Mouse (Mus musculus): ENCODE measurements around the gene N4bp2l1. TPM values are rescaled to one million over a fixed set of nuclear protein-coding genes. Genes with fewer than 3 reads are reported as not detected.
A peak's percentile ranks its signal among the peaks of the same experiment; 100 is the strongest.

The N4bp2l1 gene
- polyA plus RNA-seq, 1 experiment: 52.8 TPM

DNA sequence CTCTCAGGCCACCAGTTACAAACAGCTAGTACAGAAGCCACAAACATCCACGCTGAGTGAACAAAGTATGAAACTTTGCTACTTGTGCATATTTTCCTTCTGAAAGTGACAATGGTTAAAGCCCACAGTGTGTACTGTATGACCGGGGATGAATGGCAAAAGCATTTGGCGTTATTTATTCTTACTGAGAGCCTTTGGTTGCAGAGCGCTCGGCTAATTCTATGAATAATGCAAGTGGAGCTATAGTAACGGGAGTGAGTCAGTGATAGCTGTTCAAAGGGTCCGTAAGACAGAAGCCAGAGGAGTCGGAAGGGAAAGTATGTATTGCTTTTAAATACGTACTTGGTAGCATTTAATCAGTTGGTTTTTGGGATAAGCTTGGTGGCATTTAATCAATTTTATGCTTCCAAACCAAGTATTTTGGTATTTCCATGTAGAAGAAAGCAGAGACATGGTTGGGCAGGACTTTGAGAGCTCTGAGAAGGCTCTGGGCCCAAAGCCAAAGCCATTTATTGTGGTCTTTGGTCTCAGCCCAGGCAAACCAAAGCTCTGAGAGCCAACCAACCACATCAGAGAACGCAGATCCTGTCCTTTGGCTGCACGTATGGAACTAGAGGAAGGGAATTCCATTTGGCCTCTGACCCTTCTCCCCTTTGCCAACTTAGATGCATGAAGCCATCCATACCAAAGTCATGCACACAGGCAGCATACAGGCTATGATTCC is 26.3 kb downstream of the N4bp2l1 start:
- DNase-seq (ENCODE audit: extremely low spot score in 1 of 2, low spot score in 1 of 2): no peak

DNA sequence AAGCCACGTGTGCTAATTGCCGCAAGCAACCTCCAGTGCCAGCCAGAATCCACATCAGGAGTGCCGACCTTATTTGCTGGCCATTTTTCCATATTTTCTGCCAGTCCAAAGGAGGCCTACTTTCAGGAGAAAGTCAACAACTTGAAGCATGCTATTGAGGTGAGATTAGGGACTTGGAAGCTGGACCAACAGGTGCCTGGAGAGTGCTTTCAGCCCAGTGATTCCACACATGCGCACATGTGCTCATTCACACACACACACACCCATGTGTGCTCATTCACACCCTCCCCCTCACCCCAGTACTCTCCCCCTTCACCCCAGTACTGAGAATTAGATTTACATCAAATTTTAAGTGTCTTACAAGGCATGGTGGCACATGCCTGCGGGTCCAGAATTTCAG is 30.0 kb downstream of the N4bp2l1 start:
- no peak for DNase-seq (ENCODE audit: extremely low spot score in 1 of 2, low spot score in 1 of 2)

DNA sequence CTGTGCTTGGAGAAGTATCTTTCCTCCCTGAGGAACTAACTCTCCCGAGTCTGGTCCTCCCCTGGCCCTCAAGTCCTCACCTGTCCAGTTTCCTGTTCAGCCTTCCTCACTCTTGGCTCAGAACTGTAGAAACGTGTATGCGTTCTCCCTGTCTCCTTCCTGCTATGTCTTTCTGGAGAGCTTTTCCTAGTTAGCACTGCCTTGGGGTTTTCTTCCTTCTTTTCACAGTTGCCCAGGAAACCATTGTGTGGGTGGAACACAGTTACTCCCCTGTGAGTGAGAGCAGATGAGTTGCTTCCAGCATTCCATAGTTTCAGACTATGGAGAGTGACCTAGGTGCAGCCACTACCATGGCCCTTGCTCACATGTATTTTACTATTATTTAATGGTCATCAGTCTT is 30.8 kb downstream of the N4bp2l1 start:
- DNase-seq (ENCODE audit: extremely low spot score in 1 of 2, low spot score in 1 of 2): peak; percentile 64 to 85

DNA sequence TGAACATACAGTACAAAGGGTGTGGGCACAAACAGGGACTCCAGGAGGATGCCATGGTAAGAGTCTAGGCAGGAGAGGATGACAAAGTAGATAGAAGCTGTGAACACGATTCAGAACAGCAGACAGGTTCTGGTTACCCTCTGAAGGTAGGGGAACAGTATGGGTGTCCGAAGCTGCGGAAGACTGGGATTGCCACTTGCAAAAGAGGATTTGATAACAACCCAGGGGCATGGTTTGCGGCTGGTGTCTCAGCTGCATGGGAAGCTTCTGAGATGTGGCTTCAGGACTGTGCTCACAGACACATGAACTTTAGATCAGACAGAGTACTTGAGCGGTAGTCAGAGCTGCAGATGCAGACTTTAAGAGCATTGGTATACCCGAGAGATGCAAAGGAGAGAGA is 32.6 kb downstream of the N4bp2l1 start:
- DNase-seq (ENCODE audit: extremely low spot score in 1 of 2, low spot score in 1 of 2): no peak

GRCm38 (mm10) chr5:150561783-150562182 is 35.2 kb downstream of the N4bp2l1 start:
- no peak for DNase-seq (ENCODE audit: extremely low spot score in 1 of 2, low spot score in 1 of 2)

GRCm38 (mm10) chr5:150561376-150561775 is 35.6 kb downstream of the N4bp2l1 start:
- no peak for DNase-seq (ENCODE audit: extremely low spot score in 1 of 2, low spot score in 1 of 2)

DNA sequence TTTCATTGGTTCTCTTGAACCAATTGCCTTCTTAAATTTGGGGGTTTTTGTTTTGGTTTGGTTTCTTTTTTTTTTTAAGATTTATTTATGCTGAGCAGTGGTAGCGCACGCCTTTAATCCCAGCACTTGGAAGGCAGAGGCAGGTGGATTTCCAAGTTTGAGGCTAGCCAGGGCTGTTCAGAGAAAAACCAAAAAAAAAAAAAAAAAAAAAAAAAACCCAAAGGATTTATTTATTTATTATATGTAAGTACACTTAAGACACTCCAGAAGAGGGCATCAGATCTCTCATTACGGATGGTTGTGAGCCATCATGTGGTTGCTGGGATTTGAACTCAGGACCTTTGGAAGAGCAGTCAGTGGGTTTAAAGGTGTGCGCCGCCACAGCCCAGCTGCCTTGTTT is 36.1 kb downstream of the N4bp2l1 start:
- DNase-seq (ENCODE audit: extremely low spot score in 1 of 2, low spot score in 1 of 2): no peak

DNA sequence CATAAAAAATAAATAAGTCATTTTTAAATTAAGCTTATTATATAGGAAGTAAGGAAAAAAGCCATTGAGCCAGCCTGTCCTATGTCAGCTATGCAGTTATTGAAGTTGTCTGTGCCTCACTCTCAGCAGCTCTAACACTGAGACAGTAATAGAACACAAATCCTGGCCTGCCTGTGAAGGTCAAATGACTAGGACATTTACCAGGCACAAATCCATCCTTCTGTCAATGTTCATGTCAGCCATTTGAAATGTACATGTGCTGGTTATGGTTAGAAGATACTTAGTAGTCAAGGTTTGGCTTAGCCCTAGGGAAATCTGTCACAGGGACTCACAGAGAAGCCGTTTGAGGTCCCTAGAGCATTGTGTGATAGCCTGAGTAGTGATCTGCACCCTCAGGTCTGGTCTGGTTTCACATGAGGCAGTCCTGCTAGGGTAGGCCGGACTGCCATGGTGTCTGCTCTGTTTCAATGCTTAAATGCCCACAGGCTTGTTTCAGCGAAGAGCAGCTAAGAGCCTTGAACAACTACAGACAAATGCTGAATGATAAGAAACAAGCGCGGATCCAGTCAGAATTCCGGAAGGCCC is 37.4 kb downstream of the N4bp2l1 start:
- no peak for DNase-seq (ENCODE audit: extremely low spot score in 1 of 2, low spot score in 1 of 2)

DNA sequence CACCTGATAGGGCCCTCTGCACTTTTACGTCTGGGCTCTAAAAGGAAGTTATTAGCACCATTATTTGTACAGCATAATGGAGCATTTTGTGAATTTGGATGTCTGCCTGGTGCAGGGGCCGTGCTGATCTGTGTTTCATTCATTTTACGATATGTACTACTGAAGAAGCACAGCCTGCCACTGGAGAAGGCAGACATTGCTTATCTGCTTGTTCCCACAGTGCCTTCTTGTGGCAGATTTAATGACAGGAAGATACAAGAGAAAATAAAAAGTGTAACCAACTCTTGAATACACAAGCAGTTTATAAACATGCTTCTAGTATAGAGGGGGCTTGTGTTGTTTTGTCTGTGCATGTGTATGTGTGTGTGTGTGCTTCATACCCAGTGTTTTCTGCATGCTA is 45.4 kb downstream of the N4bp2l1 start:
- DNase-seq (ENCODE audit: extremely low spot score in 1 of 2, low spot score in 1 of 2): no peak

GRCm38 (mm10) chr5:150543184-150543583 is 53.8 kb downstream of the N4bp2l1 start:
- no peak for DNase-seq (ENCODE audit: extremely low spot score in 1 of 2, low spot score in 1 of 2)

DNA sequence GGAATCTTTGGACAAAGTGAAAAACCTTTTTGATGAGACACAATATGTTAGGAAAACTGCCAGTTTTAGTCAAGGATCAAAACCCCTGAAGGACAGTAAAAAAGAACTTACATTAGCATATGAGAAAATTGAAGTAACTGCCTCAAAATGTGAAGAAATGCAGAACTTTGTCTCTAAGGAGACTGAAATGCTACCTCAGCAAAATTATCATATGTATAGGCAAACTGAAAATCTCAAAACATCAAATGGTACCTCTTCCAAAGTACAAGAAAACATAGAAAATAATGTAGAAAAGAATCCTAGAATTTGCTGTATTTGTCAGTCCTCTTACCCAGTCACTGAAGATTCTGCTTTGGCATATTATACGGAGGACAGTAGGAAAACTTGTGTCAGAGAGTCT is 55.7 kb downstream of the N4bp2l1 start:
- no peak for DNase-seq (ENCODE audit: extremely low spot score in 1 of 2, low spot score in 1 of 2)

DNA sequence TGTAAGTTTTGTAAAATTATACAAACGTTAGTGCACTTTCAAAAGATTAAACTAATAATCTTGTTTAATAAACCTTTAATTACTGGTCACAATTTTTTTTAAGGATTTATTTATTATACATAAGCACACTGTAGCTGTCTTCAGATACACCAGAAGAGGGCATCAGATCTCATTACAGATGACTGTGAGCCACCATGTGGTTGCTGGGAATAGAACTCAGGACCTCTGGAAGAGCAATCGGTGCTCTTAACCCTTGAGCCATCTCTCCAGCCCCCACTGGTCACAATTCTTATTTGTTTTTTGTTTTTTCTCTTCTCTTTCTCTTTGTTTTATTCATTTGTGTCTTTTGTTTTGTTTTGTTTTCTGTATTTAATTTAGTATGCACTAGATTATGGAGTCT is 71.7 kb downstream of the N4bp2l1 start:
- DNase-seq (ENCODE audit: extremely low spot score in 1 of 2, low spot score in 1 of 2): no peak

GRCm38 (mm10) chr5:150522867-150523234 is 74.1 kb downstream of the N4bp2l1 start:
- peak in 1 of 2 experiments; percentile 24 for DNase-seq (ENCODE audit: extremely low spot score in 1 of 2, low spot score in 1 of 2)

GRCm38 (mm10) chr5:150521937-150522866 is 74.8 kb downstream of the N4bp2l1 start, which contains the start of gene Brca2:
Gene Brca2, plus strand, starts transcription at chr5:150522630.
- DNase-seq (ENCODE audit: extremely low spot score in 1 of 2, low spot score in 1 of 2): peak; percentile 61 to 93

Other genes with a start within 250 kb of the N4bp2l1 start
- 0.10 and 0.48 TPM in 2 replicates for gene Zar1l, start 79.0 kb downstream of the N4bp2l1 start, polyA plus RNA-seq (2012; rRNA removed)
- 6.6 and 9.4 TPM in 2 replicates for gene Brca2, start 74.6 kb downstream of the N4bp2l1 start, polyA plus RNA-seq (2012; rRNA removed)
- 33.4 and 37.8 TPM in 2 replicates for gene N4bp2l2, start 69.0 kb upstream of the N4bp2l1 start, polyA plus RNA-seq (2012; rRNA removed)
- 29.9 and 33.9 TPM in 2 replicates for gene Pds5b, start 76.6 kb upstream of the N4bp2l1 start, polyA plus RNA-seq (2012; rRNA removed)